25 mouse cellular contexts compared by ENCODE assay signal in genomic region chr11:67237481-67238079, GRCm38 (mm10). TPM values are rescaled to one million over a fixed set of nuclear protein-coding genes. Genes with fewer than 3 reads are reported as not detected.
DNase-seq lines count a peak whose midpoint lies in the region; ATAC-seq and TF ChIP-seq lines count a peak whose summit lies in the region.
"Had no signal": no experiment of that assay in that cellular context is flagged by ENCODE, and none has a peak within 500 bp of the region (broad histone marks: within the 10 kb centered on the region; RNA-seq: fewer than 3 reads in every experiment).

Gene Myh4 (plus strand): TSS chr11:67238029.

- TF ChIP-seq POLR2A in thymus, adult 2 months (IDR thresholded peaks at IDR 0.05; ENCODE audit: control insufficient read depth, extremely low read depth, insufficient read depth, low read length, poor library complexity), result no peak

- TF ChIP-seq CTCF in thymus, adult 2 months (IDR thresholded peaks at IDR 0.05; ENCODE audit: borderline replicate concordance, control insufficient read depth, extremely low read depth, insufficient read depth, low read length, poor library complexity), result no peak
- TF ChIP-seq CTCF in liver, postnatal 0 days (IDR thresholded peaks at IDR 0.05; ENCODE audit: low read depth), result no peak

- no peak within 1 kb of the TSS for H3K9ac ChIP-seq in forebrain, embryonic 14.5 days (ENCODE audit: low read length)
- H3K9ac ChIP-seq in liver, postnatal 0 days (replicated peaks), result no peak within 1 kb of the TSS
- H3K9ac ChIP-seq: embryonic facial prominence, embryonic 15.5 days; heart, embryonic 12.5 days; hindbrain, embryonic 15.5 days had no signal

- no peak for TF ChIP-seq EP300 in liver, postnatal 0 days (IDR thresholded peaks at IDR 0.05; ENCODE audit: low read depth)

- no peak within 1 kb of the TSS for H3K4me3 ChIP-seq in brown adipose tissue, adult 24 weeks (ENCODE audit: insufficient read depth, low read depth, low read length)
- H3K4me3 ChIP-seq in forebrain, embryonic 14.5 days (ENCODE audit: low read depth, low read length), result no peak within 1 kb of the TSS
- H3K4me3 ChIP-seq in thymus, adult 2 months (ENCODE audit: control insufficient read depth, insufficient read depth, low read length), result no peak within 1 kb of the TSS
- no peak within 1 kb of the TSS for H3K4me3 ChIP-seq in liver, postnatal 0 days (ENCODE audit: low read depth, low read length)
- H3K4me3 ChIP-seq: embryonic facial prominence, embryonic 15.5 days; erythroblast, embryonic 14.5 days; heart, embryonic 12.5 days; hindbrain, embryonic 10.5 days; hindbrain, embryonic 15.5 days had no signal

- H3K9me3 ChIP-seq in forebrain, embryonic 14.5 days (replicated peaks; ENCODE audit: control insufficient read depth, low read length), result no peaks in the 10 kb centered on the region
- H3K9me3 ChIP-seq in liver, postnatal 0 days (ENCODE audit: low read length), result no peaks in the 10 kb centered on the region
- H3K9me3 ChIP-seq: embryonic facial prominence, embryonic 15.5 days; heart, embryonic 12.5 days; hindbrain, embryonic 10.5 days; hindbrain, embryonic 15.5 days had no signal

- H3K4me2 ChIP-seq in forebrain, embryonic 14.5 days (ENCODE audit: low read length), result no peak within 1 kb of the TSS
- no peak within 1 kb of the TSS for H3K4me2 ChIP-seq in liver, postnatal 0 days (ENCODE audit: low read depth, low read length)
- H3K4me2 ChIP-seq: embryonic facial prominence, embryonic 15.5 days; heart, embryonic 12.5 days; hindbrain, embryonic 15.5 days had no signal

- DNase-seq in adrenal gland, postnatal 10 days, result no peak
- DNase-seq in adrenal gland, postnatal 36 days, result no peak
- no peak for DNase-seq in gastrocnemius, postnatal 10 days
- no peak for DNase-seq in gastrocnemius, postnatal 4 days (ENCODE audit: low spot score in 2 of 2)
- DNase-seq in forebrain, embryonic 14.5 days (ENCODE audit: low spot score), result no peak
- no peak for DNase-seq in thymus, adult 2 months
- no peak for DNase-seq in liver, postnatal 0 days
- DNase-seq: adrenal gland, postnatal 14 days; B cell, adult 2 months; cerebellum, adult 2 months; cerebellum, postnatal 14 days; embryo, embryonic 11 days; kidney, adult 11 months had no signal

- no peak within 1 kb of the TSS for H3K27ac ChIP-seq in brown adipose tissue, adult 24 weeks (replicated peaks; ENCODE audit: low read depth, low read length)
- no peak within 1 kb of the TSS for H3K27ac ChIP-seq in forebrain, embryonic 14.5 days (ENCODE audit: low read depth, low read length)
- no peak within 1 kb of the TSS for H3K27ac ChIP-seq in thymus, adult 2 months (ENCODE audit: control insufficient read depth, insufficient read depth, low read length)
- H3K27ac ChIP-seq in liver, postnatal 0 days (ENCODE audit: low read depth), result no peak within 1 kb of the TSS
- H3K27ac ChIP-seq: embryonic facial prominence, embryonic 15.5 days; hindbrain, embryonic 10.5 days; hindbrain, embryonic 15.5 days had no signal

- ATAC-seq in forebrain, embryonic 14.5 days, result no peak
- no peak for ATAC-seq in liver, postnatal 0 days
- ATAC-seq: forebrain, embryonic 16.5 days had no signal

- 66% methylated on average over 5 of the region's 5 CpGs for WGBS in forebrain, embryonic 14.5 days
- WGBS in thymus, adult 2 months, result 89% methylated on average over 5 of the region's 5 CpGs
- WGBS in liver, postnatal 0 days (ENCODE audit: insufficient replicate concordance), result 79% methylated on average over 5 of the region's 5 CpGs

- H3K36me3 ChIP-seq in forebrain, embryonic 14.5 days (ENCODE audit: control insufficient read depth, insufficient read depth, low read length), result no peaks in the 10 kb centered on the region
- H3K36me3 ChIP-seq in thymus, adult 2 months (ENCODE audit: control insufficient read depth, insufficient read depth, low read length), result no peaks in the 10 kb centered on the region
- no peaks in the 10 kb centered on the region for H3K36me3 ChIP-seq in liver, postnatal 0 days (replicated peaks; ENCODE audit: insufficient read depth, low read length)
- H3K36me3 ChIP-seq: embryonic facial prominence, embryonic 15.5 days; heart, embryonic 12.5 days; hindbrain, embryonic 10.5 days; hindbrain, embryonic 15.5 days had no signal

- no peaks in the 10 kb centered on the region for H3K27me3 ChIP-seq in forebrain, embryonic 14.5 days (replicated peaks; ENCODE audit: control insufficient read depth, insufficient read depth, low read length)
- H3K27me3 ChIP-seq in thymus, adult 2 months (ENCODE audit: control insufficient read depth, insufficient read depth, low read length), result no peaks in the 10 kb centered on the region
- H3K27me3 ChIP-seq in liver, postnatal 0 days (ENCODE audit: insufficient read depth, low read length), result 0 out of 2 replicates have a peak, but pooled peaks cover 4% of the 10 kb centered on the region
- H3K27me3 ChIP-seq: embryonic facial prominence, embryonic 15.5 days; heart, embryonic 12.5 days; hindbrain, embryonic 15.5 days had no signal

- no peaks in the 10 kb centered on the region for H3K4me1 ChIP-seq in brown adipose tissue, adult 24 weeks (ENCODE audit: control insufficient read depth, insufficient read depth, insufficient read length, low read length)
- no peaks in the 10 kb centered on the region for H3K4me1 ChIP-seq in forebrain, embryonic 14.5 days (ENCODE audit: control insufficient read depth, insufficient read depth, low read length)
- H3K4me1 ChIP-seq in thymus, adult 2 months (replicated peaks; ENCODE audit: control insufficient read depth, insufficient read depth, low read length), result no peaks in the 10 kb centered on the region
- no peaks in the 10 kb centered on the region for H3K4me1 ChIP-seq in liver, postnatal 0 days (ENCODE audit: insufficient read depth)
- H3K4me1 ChIP-seq: embryonic facial prominence, embryonic 15.5 days; heart, embryonic 12.5 days; hindbrain, embryonic 10.5 days; hindbrain, embryonic 15.5 days had no signal

RNA-seq across cellular contexts. Expression of gene Myh4, which starts in this region (rescaled TPM):
- total RNA-seq in adrenal gland, postnatal 10 days (2021), result 100 to 1,000 TPM in 1 of 2 experiments, 10 to 100 TPM in 1; 28.5 to 148 TPM
- total RNA-seq in adrenal gland, postnatal 36 days (2021), result not detected
- polyA plus RNA-seq in brown adipose tissue, adult 24 weeks (2012; ENCODE audit: insufficient read depth, insufficient read length, missing spikeins), result 88.4 and 247 TPM in 2 replicates
- total RNA-seq in gastrocnemius, postnatal 10 days (2021), result over 10,000 TPM; 17,280 to 21,084 TPM
- total RNA-seq in gastrocnemius, postnatal 4 days (2021), result 1,000 to 10,000 TPM; 1,762 to 2,018 TPM
- polyA plus RNA-seq in forebrain, embryonic 14.5 days (2014; fragmentation: Nextera tagmentation; extraction: Ambion mirVana), result 0.03 TPM in 1 of 2 replicates, not detected in the other
- polyA plus RNA-seq in thymus, adult 2 months (2012; rRNA removed), result 0.04 and 0.19 TPM in 2 replicates
- 0.25 TPM in 1 of 2 replicates, not detected in the other for polyA plus RNA-seq in liver, postnatal 0 days (2015; fragmentation: Nextera tagmentation; extraction: Ambion mirVana)
- total RNA-seq: common myeloid progenitor, adult 5-6 weeks; granulocyte monocyte progenitor cell, adult 5-6 weeks; MEL had no signal
- polyA plus RNA-seq: cerebellum, adult 2 months; erythroblast, embryonic 14.5 days; forebrain, embryonic 11.5 days; heart, embryonic 12.5 days; heart, embryonic 16.5 days; hindbrain, embryonic 10.5 days; hindbrain, embryonic 15.5 days had no signal

Comparison
In these comparisons a context has a peak if more than half of its experiments do, and no peak if none do; other contexts are left out.
1. RNA of gene Myh4 (total RNA-seq): 17,280 to 21,084 TPM in gastrocnemius, postnatal 10 days, 1,762 to 2,018 TPM in gastrocnemius, postnatal 4 days and 28.5 to 148 TPM in adrenal gland, postnatal 10 days; not detected in adrenal gland, postnatal 36 days; every median in the first group is over 10 times any median in the second.
2. RNA of gene Myh4 (total RNA-seq): 17,280 to 21,084 TPM in gastrocnemius, postnatal 10 days and 1,762 to 2,018 TPM in gastrocnemius, postnatal 4 days; 28.5 to 148 TPM in adrenal gland, postnatal 10 days; every median in the first group is over 10 times any median in the second.
3. RNA of gene Myh4 (polyA plus RNA-seq): 88.4 to 247 TPM in brown adipose tissue, adult 24 weeks; 0.04 to 0.19 TPM in thymus, adult 2 months, 0.03 TPM in forebrain, embryonic 14.5 days and 0.25 TPM in liver, postnatal 0 days; every median in the first group is over 10 times any median in the second.